Mouse (Mus musculus) layer of hippocampus, postnatal 14 days (tissue): ENCODE measurements around the gene Rcbtb2. TPM values are rescaled to one million over a fixed set of nuclear protein-coding genes. Genes with fewer than 3 reads are reported as not detected.
"Not testable (repeated sequence)": the region's sequence is repeated elsewhere in the genome, so short reads cannot be mapped to it uniquely, and the experiment has no call there.

Experiments used
- DNase-seq, 2 experiments: peaks; one replicate each; pipeline ENCODE4 v3.0.0; 2021 to 2022; ENCODE audit warnings: low spot score in 2 of 2, mixed read lengths in 1 of 2
- long read RNA-seq, 2 experiments: library from polyadenylated mRNA; stranded (forward); transcript quantifications; one replicate each; pipeline ENCODE4 v2.0.0; 2021
- total RNA-seq, 2 experiments: library from RNA; stranded (reverse); gene quantifications; 2 replicates each; pipeline ENCODE4 v1.2.3; 2021

The Rcbtb2 gene
- 10 to 100 TPM; 29.2 to 32.2 TPM for total RNA-seq
- long read RNA-seq, experiment 1, partial matches to known transcripts, result 3 of 29 reads
- long read RNA-seq, experiment 1, other reads (novel, unspliced or antisense), result 24 of 29 reads
- long read RNA-seq, experiment 2, partial matches to known transcripts, result 2 of 28 reads
- long read RNA-seq, experiment 2, other reads (novel, unspliced or antisense), result 20 of 28 reads

- no peak for DNase-seq
These were observed at the start of gene Rcbtb2 for GRCm38 (mm10) chr14:73122923-73123278. TSS of gene Rcbtb2 (plus strand) at chr14:73123037.

GRCm38 (mm10) chr14:73083563-73083962, 39.3 kb upstream of the Rcbtb2 start:
- DNase-seq, result no peak

GRCm38 (mm10) chr14:73086425-73086824, 36.4 kb upstream of the Rcbtb2 start:
- no peak for DNase-seq

GRCm38 (mm10) chr14:73087247-73087646, 35.6 kb upstream of the Rcbtb2 start:
- DNase-seq, result no peak

- DNase-seq, result no peak
These were observed 35.1 kb upstream of the Rcbtb2 start for GRCm38 (mm10) chr14:73087746-73088145.

GRCm38 (mm10) chr14:73088224-73088623, 34.6 kb upstream of the Rcbtb2 start:
- no peak for DNase-seq

GRCm38 (mm10) chr14:73092871-73093270, 30.0 kb upstream of the Rcbtb2 start:
- DNase-seq, result no peak

GRCm38 (mm10) chr14:73094802-73095550, 27.9 kb upstream of the Rcbtb2 start:
- DNase-seq, result no peak

- DNase-seq, result peak in 1 of 2 experiments; percentile 44
These were observed 24.0 kb upstream of the Rcbtb2 start for GRCm38 (mm10) chr14:73098677-73099387.

- no peak for DNase-seq
These were observed 20.5 kb upstream of the Rcbtb2 start for GRCm38 (mm10) chr14:73102270-73102865.

GRCm38 (mm10) chr14:73102986-73103385, 19.9 kb upstream of the Rcbtb2 start:
- not testable (repeated sequence) for DNase-seq

GRCm38 (mm10) chr14:73104913-73105312, 17.9 kb upstream of the Rcbtb2 start:
- peak; percentile 29 to 62 for DNase-seq

- no peak for DNase-seq
These were observed 17.2 kb upstream of the Rcbtb2 start for GRCm38 (mm10) chr14:73105407-73106185.

GRCm38 (mm10) chr14:73106234-73106711, 16.6 kb upstream of the Rcbtb2 start:
- peak; percentile 60 to 70 for DNase-seq

GRCm38 (mm10) chr14:73106957-73107356, 15.9 kb upstream of the Rcbtb2 start:
- no peak for DNase-seq

GRCm38 (mm10) chr14:73107371-73107770, 15.5 kb upstream of the Rcbtb2 start:
- no peak for DNase-seq

GRCm38 (mm10) chr14:73107952-73108351, 14.9 kb upstream of the Rcbtb2 start:
- no peak for DNase-seq

- no peak for DNase-seq
These were observed 12.2 kb upstream of the Rcbtb2 start for GRCm38 (mm10) chr14:73110682-73111081.

- DNase-seq, result no peak
These were observed 11.7 kb upstream of the Rcbtb2 start for GRCm38 (mm10) chr14:73111091-73111490.

GRCm38 (mm10) chr14:73112186-73112840, 10.5 kb upstream of the Rcbtb2 start:
- DNase-seq, result no peak
